Mouse (Mus musculus): Measurements from ENCODE around the gene Cacna1d. TPM values are rescaled to one million over a fixed set of nuclear protein-coding genes. Genes with fewer than 3 reads are reported as not detected.

Gene Cacna1d
- total and polyA plus RNA-seq, 3 experiments: 0.04 to 0.66 (median 0.08) TPM

GRCm38 (mm10) chr14:30352061-30352950 lies 138.9 kb downstream of the Cacna1d start:
- in situ Hi-C loops (cut with MboI; ENCODE audit: low pct_ligation_motif_present, low pct_unique_long_range_greater_than_20kb, low sequenced_read_pairs) (no loop called here), dilution Hi-C loops (cut with MboI; ENCODE audit: extremely low pct_ligation_motif_present, extremely low pct_unique_long_range_greater_than_20kb, low sequenced_read_pairs) (no loop called here)
- peaks cover 4 to 10% of the 10 kb centered on the region in 2 experiments; a peak in 3 of 4 replicates for H3K4me1 ChIP-seq (ENCODE audit: control insufficient read depth in 1 of 2, insufficient read depth in 2 of 2)
- H3K36me3 ChIP-seq (replicated peaks in 1 of 2; ENCODE audit: control insufficient read depth in 1 of 2, insufficient read depth in 1 of 2, low read length in 1 of 2): no peaks in the 10 kb centered on the region
- peaks cover 8% of the 10 kb centered on the region for H3K9me3 ChIP-seq (replicated peaks; ENCODE audit: low read length)
- TF ChIP-seq RCOR1 (conservative IDR thresholded peaks at IDR 0.05; ENCODE audit: low read depth, low read length): no peak
- TF ChIP-seq HCFC1 (IDR thresholded peaks at IDR 0.05; ENCODE audit: low read depth, low read length): no peak
- no peak for TF ChIP-seq KAT2A (IDR thresholded peaks at IDR 0.05; ENCODE audit: insufficient replicate concordance, low read length)
- no peak for TF ChIP-seq POLR2A (IDR thresholded peaks at IDR 0.05; ENCODE audit: low read depth, low read length)
- TF ChIP-seq ELF1 (IDR thresholded peaks at IDR 0.05; ENCODE audit: low read depth, low read length): no peak
- no peak for TF ChIP-seq ZNF384 (IDR thresholded peaks at IDR 0.05; ENCODE audit: low read depth, low read length)
- no peak for TF ChIP-seq E2F4 (IDR thresholded peaks at IDR 0.05; ENCODE audit: insufficient replicate concordance, low read depth, low read length)
- TF ChIP-seq UBTF (IDR thresholded peaks at IDR 0.05; ENCODE audit: low read depth, low read length): no peak
- no peak for TF ChIP-seq JUN (IDR thresholded peaks at IDR 0.05; ENCODE audit: insufficient read depth, low read depth, low read length)
- TF ChIP-seq MAZ (IDR thresholded peaks at IDR 0.05; ENCODE audit: low read depth, low read length): no peak
- no peak for TF ChIP-seq SMC3 (IDR thresholded peaks at IDR 0.05; ENCODE audit: low read depth, low read length)
- TF ChIP-seq TCF12 (IDR thresholded peaks at IDR 0.05; ENCODE audit: low read depth, low read length): no peak
- no peak for TF ChIP-seq ETS1 (conservative IDR thresholded peaks at IDR 0.05; ENCODE audit: low read depth, low read length)
- TF ChIP-seq ZKSCAN1 (IDR thresholded peaks at IDR 0.05; ENCODE audit: borderline replicate concordance, low read depth, low read length): no peak
- TF ChIP-seq POLR2AphosphoS2 (IDR thresholded peaks at IDR 0.05; ENCODE audit: low read depth, low read length): no peak
- H3K9ac ChIP-seq (ENCODE audit: insufficient read depth, low read depth): no peak overlapping the region
- H3K4me3 ChIP-seq (replicated peaks in 1 of 3; ENCODE audit: low read depth in 2 of 3, low read length in 2 of 3, poor library complexity in 1 of 3): no peak overlapping the region
- H3K27ac ChIP-seq (ENCODE audit: insufficient read depth, low read depth): no peak overlapping the region
- no peaks in the 10 kb centered on the region for H3K27me3 ChIP-seq (replicated peaks)
- no peak for DNase-seq (ENCODE audit: extremely low read depth)
- no peak overlapping the region for H3K4me2 ChIP-seq (ENCODE audit: insufficient read depth, low read depth, poor library complexity, severe bottlenecking)
- H3K79me2 ChIP-seq (replicated peaks; ENCODE audit: control insufficient read depth, extremely low read depth, insufficient read depth, poor library complexity, severe bottlenecking): no peaks in the 10 kb centered on the region

- dilution Hi-C loops (cut with MboI; ENCODE audit: extremely low pct_ligation_motif_present, extremely low pct_unique_long_range_greater_than_20kb, low sequenced_read_pairs) (no loop called here), in situ Hi-C loops (cut with MboI; ENCODE audit: low pct_ligation_motif_present, low pct_unique_long_range_greater_than_20kb, low sequenced_read_pairs) (no loop called here)
- DNase-seq (ENCODE audit: extremely low read depth): no peak
- Histone ChIP-seq H3K4me3 (replicated peaks in 1 of 3; ENCODE audit: low read depth in 2 of 3, low read length in 2 of 3, poor library complexity in 1 of 3) (no peak overlapping the region), H3K27me3 (replicated peaks) (no peaks in the 10 kb centered on the region), H3K27ac (ENCODE audit: insufficient read depth, low read depth) (no peak overlapping the region), H3K9me3 (replicated peaks; ENCODE audit: low read length) (peaks cover 8% of the 10 kb centered on the region), H3K79me2 (replicated peaks; ENCODE audit: control insufficient read depth, extremely low read depth, insufficient read depth, poor library complexity, severe bottlenecking) (no peaks in the 10 kb centered on the region), H3K4me1 (ENCODE audit: control insufficient read depth in 1 of 2, insufficient read depth in 2 of 2) (peaks cover 0 to 2% of the 10 kb centered on the region in 2 experiments; a peak in 1 of 4 replicates), H3K36me3 (replicated peaks in 1 of 2; ENCODE audit: control insufficient read depth in 1 of 2, insufficient read depth in 1 of 2, low read length in 1 of 2) (no peaks in the 10 kb centered on the region), H3K4me2 (ENCODE audit: insufficient read depth, low read depth, poor library complexity, severe bottlenecking) (no peak overlapping the region), H3K9ac (ENCODE audit: insufficient read depth, low read depth) (no peak overlapping the region)
- TF ChIP-seq EP300 (IDR thresholded peaks at IDR 0.05; ENCODE audit: low read length) (no peak), NRF1 (IDR thresholded peaks at IDR 0.05; ENCODE audit: low read depth, low read length) (no peak), PAX5 (IDR thresholded peaks at IDR 0.05; ENCODE audit: low read length) (no peak), ZMIZ1 (IDR thresholded peaks at IDR 0.05; ENCODE audit: low read depth, low read length) (no peak), KAT2A (IDR thresholded peaks at IDR 0.05; ENCODE audit: insufficient replicate concordance, low read length) (no peak), TBP (conservative IDR thresholded peaks at IDR 0.05; ENCODE audit: low read depth, low read length) (no peak), CHD1 (IDR thresholded peaks at IDR 0.05; ENCODE audit: low read depth, low read length) (no peak), MAZ (IDR thresholded peaks at IDR 0.05; ENCODE audit: low read depth, low read length) (no peak), BHLHE40 (IDR thresholded peaks at IDR 0.05; ENCODE audit: low read depth, low read length) (no peak), ETS1 (conservative IDR thresholded peaks at IDR 0.05; ENCODE audit: low read depth, low read length) (no peak), MXI1 (IDR thresholded peaks at IDR 0.05; ENCODE audit: low read depth, low read length) (no peak), USF1 (IDR thresholded peaks at IDR 0.05; ENCODE audit: low read depth, low read length) (no peak), ZC3H11A (IDR thresholded peaks at IDR 0.05; ENCODE audit: low read depth, low read length) (no peak), MEF2A (IDR thresholded peaks at IDR 0.05; ENCODE audit: borderline replicate concordance, low read depth, low read length) (no peak), E2F4 (IDR thresholded peaks at IDR 0.05; ENCODE audit: insufficient replicate concordance, low read depth, low read length) (no peak), SMC3 (IDR thresholded peaks at IDR 0.05; ENCODE audit: low read depth, low read length) (no peak), CHD2 (IDR thresholded peaks at IDR 0.05; ENCODE audit: low read length) (no peak), JUN (IDR thresholded peaks at IDR 0.05; ENCODE audit: insufficient read depth, low read depth, low read length) (no peak)
These were observed 141.0 kb downstream of the Cacna1d start for GRCm38 (mm10) chr14:30350285-30350684.

Measured in CH12.LX (cell line).